Mouse (Mus musculus) adrenal gland, postnatal 0 days (tissue): ENCODE data around the gene Fam76a. TPM values are rescaled to one million over a fixed set of nuclear protein-coding genes. Genes with fewer than 3 reads are reported as not detected.

Source experiments
- polyA plus RNA-seq: library from polyadenylated mRNA; unstranded; fragments of >200 nt; fragmentation: Nextera tagmentation; extraction: Ambion mirVana; gene quantifications from 2 replicates; pipeline ENCODE4 v1.2.1, GENCODE M21; 2015

The Fam76a gene
- 30.0 and 31.9 TPM in 2 replicates for polyA plus RNA-seq

GRCm38 (mm10) chr4:132922558-132923008 lies at the start of gene Fam76a:
Fam76a (minus strand) TSS chr4:132922558.

GRCm38 (mm10) chr4:132884064-132884843 lies 38.1 kb downstream of the Fam76a start, which contains the start of gene Stx12:
Stx12 (minus strand) TSS chr4:132884509.

Other genes starting within 250 kb of the Fam76a start
- 3.8 and 5.4 TPM in 2 replicates for gene Xkr8, start 190.0 kb downstream of the Fam76a start, polyA plus RNA-seq
- gene Smpdl3b, start 165.3 kb downstream of the Fam76a start, polyA plus RNA-seq = 1.0 and 2.3 TPM in 2 replicates
- 40.2 and 57.8 TPM in 2 replicates for gene Rpa2, start 154.2 kb downstream of the Fam76a start, polyA plus RNA-seq
- 1.1 and 1.8 TPM in 2 replicates for gene Themis2, start 126.2 kb downstream of the Fam76a start, polyA plus RNA-seq
- 30.8 and 41.0 TPM in 2 replicates for gene Ppp1r8, start 79.4 kb downstream of the Fam76a start, polyA plus RNA-seq
- 52.2 and 55.8 TPM in 2 replicates for gene Stx12, start 38.0 kb downstream of the Fam76a start, polyA plus RNA-seq
- gene Fgr, start 51.5 kb upstream of the Fam76a start, polyA plus RNA-seq = 0.57 and 0.76 TPM in 2 replicates
- gene Ahdc1, start 88.7 kb upstream of the Fam76a start, polyA plus RNA-seq = 5.8 and 7.8 TPM in 2 replicates
- 55.3 and 71.4 TPM in 2 replicates for gene Wasf2, start 207.9 kb upstream of the Fam76a start, polyA plus RNA-seq